Mouse (Mus musculus) kidney, postnatal 4 days (tissue): Measurements from ENCODE around the gene Thbd.

ENCODE experiments used
- DNase-seq, 2 experiments: peaks; one replicate each; pipeline ENCODE4 v3.0.0; 2021; ENCODE audit warnings: mixed read lengths in 2 of 2

Gene Thbd

GRCm38 (mm10) chr2:148407870-148408760 lies at the start of gene Thbd:
TSS of gene Thbd (minus strand) at chr2:148408188.
- DNase-seq: peak; percentile 75 to 82

GRCm38 (mm10) chr2:148455341-148455740 lies 47.4 kb upstream of the Thbd start:
- no peak for DNase-seq

- no peak for DNase-seq
These were observed 46.1 kb upstream of the Thbd start for GRCm38 (mm10) chr2:148454014-148454542.

- DNase-seq: no peak
These were observed 45.1 kb upstream of the Thbd start for GRCm38 (mm10) chr2:148453061-148453460.

GRCm38 (mm10) chr2:148451498-148451897 lies 43.5 kb upstream of the Thbd start:
- no peak for DNase-seq

- no peak for DNase-seq
These were observed 42.6 kb upstream of the Thbd start for GRCm38 (mm10) chr2:148450616-148451015.

- DNase-seq: no peak
These were observed 41.7 kb upstream of the Thbd start for GRCm38 (mm10) chr2:148449659-148450058.

GRCm38 (mm10) chr2:148446446-148446845 lies 38.5 kb upstream of the Thbd start:
- DNase-seq: no peak

- DNase-seq: no peak
These were observed 37.6 kb upstream of the Thbd start for GRCm38 (mm10) chr2:148445616-148446015.

GRCm38 (mm10) chr2:148444472-148444871 lies 36.5 kb upstream of the Thbd start:
- no peak for DNase-seq

GRCm38 (mm10) chr2:148443249-148443958 lies 35.4 kb upstream of the Thbd start, which contains the start of gene Cd93:
TSS of gene Cd93 (minus strand) at chr2:148443563.
- peak; percentile 45 to 65 for DNase-seq

GRCm38 (mm10) chr2:148442710-148443109 lies 34.7 kb upstream of the Thbd start:
- DNase-seq: peak; percentile 6 to 8

GRCm38 (mm10) chr2:148442172-148442571 lies 34.2 kb upstream of the Thbd start:
- peak; percentile 9 to 25 for DNase-seq

GRCm38 (mm10) chr2:148441421-148441820 lies 33.4 kb upstream of the Thbd start:
- peak in 1 of 2 experiments; percentile 5 for DNase-seq

GRCm38 (mm10) chr2:148439691-148440276 lies 31.8 kb upstream of the Thbd start:
- DNase-seq: no peak

- no peak for DNase-seq
These were observed 28.3 kb upstream of the Thbd start for GRCm38 (mm10) chr2:148436285-148436684.

- no peak for DNase-seq
These were observed 24.4 kb upstream of the Thbd start for GRCm38 (mm10) chr2:148432346-148432745.

- DNase-seq: no peak
These were observed 23.0 kb upstream of the Thbd start for GRCm38 (mm10) chr2:148430941-148431340.

GRCm38 (mm10) chr2:148429001-148429505 lies 21.1 kb upstream of the Thbd start:
- DNase-seq: no peak

GRCm38 (mm10) chr2:148428523-148428922 lies 20.5 kb upstream of the Thbd start:
- no peak for DNase-seq

GRCm38 (mm10) chr2:148427553-148427952 lies 19.6 kb upstream of the Thbd start:
- DNase-seq: no peak

- DNase-seq: no peak
These were observed 17.9 kb upstream of the Thbd start for GRCm38 (mm10) chr2:148425709-148426382.
